Mouse (Mus musculus) neural tube, embryonic 14.5 days (tissue): ENCODE data around the gene Ak5. TPM values are rescaled to one million over a fixed set of nuclear protein-coding genes. Genes with fewer than 3 reads are reported as not detected.
"Not testable (repeated sequence)": the region's sequence is repeated elsewhere in the genome, so short reads cannot be mapped to it uniquely, and the experiment has no call there.

Experiments used
- ATAC-seq: fragments of 200-750 bp; cut with Nextera tagmentation; 2 replicates; pipeline ENCODE4 v1.8.0; 2017; ENCODE audit warnings: low read depth, mild to moderate bottlenecking, moderate TSS enrichment, moderate library complexity
- H3K27ac ChIP-seq: fragments of 300-500 bp; sonication (generic); 2 replicates; pipeline ENCODE4 v1.5.1; 2014; ENCODE audit warnings: low read depth, mild to moderate bottlenecking, control low read depth, low read length, moderate library complexity, mixed read lengths
- H3K27me3 ChIP-seq: fragments of 300-500 bp; sonication (generic); 2 replicates; pipeline ENCODE4 v1.6.1; 2014; ENCODE audit warnings: low read length; ENCODE audit not compliant: control insufficient read depth, insufficient read depth
- H3K36me3 ChIP-seq: fragments of 300-500 bp; sonication (generic); 2 replicates; pipeline ENCODE4 v1.6.1; 2014; ENCODE audit warnings: low read length, mixed read lengths; ENCODE audit not compliant: control insufficient read depth, insufficient read depth
- H3K4me1 ChIP-seq: fragments of 300-500 bp; sonication (generic); 2 replicates; pipeline ENCODE4 v1.6.1; 2014; ENCODE audit warnings: low read length; ENCODE audit not compliant: control insufficient read depth, insufficient read depth
- H3K4me2 ChIP-seq: fragments of 300-500 bp; sonication (generic); 2 replicates; pipeline ENCODE4 v1.6.1; 2014; ENCODE audit warnings: mild to moderate bottlenecking, low read depth, low read length, control low read depth
- H3K4me3 ChIP-seq: fragments of 300-500 bp; sonication (generic); 2 replicates; pipeline ENCODE4 v1.5.1; 2014; ENCODE audit warnings: low read depth, low read length, control low read depth, mixed read lengths
- H3K9ac ChIP-seq: fragments of 300-500 bp; sonication (generic); replicated peaks from 2 replicates; pipeline ENCODE4 v1.6.1; 2014; ENCODE audit warnings: low read depth, mild to moderate bottlenecking, control low read depth, low read length, mixed read lengths
- H3K9me3 ChIP-seq: fragments of 300-500 bp; sonication (generic); 2 replicates; pipeline ENCODE4 v1.6.1; 2016; ENCODE audit warnings: low read length; ENCODE audit not compliant: control insufficient read depth
- WGBS: fragments of 180-500 bp; shearing (Covaris S2); extraction: QIAGEN DNeasy Blood & Tissue Kit; methylation state at CpG from one replicate; pipeline ENCODE4 v1.1.7; 2014; 5-methylcytosine and 5-hydroxymethylcytosine counted together
- polyA plus RNA-seq: library from polyadenylated mRNA; unstranded; fragments of >200 nt; fragmentation: Nextera tagmentation; extraction: Ambion mirVana; gene quantifications from 2 replicates; pipeline ENCODE4 v1.2.1, GENCODE M21; 2014

Gene Ak5
- polyA plus RNA-seq, 1 experiment from 2014 or later = 24.1 TPM

DNA sequence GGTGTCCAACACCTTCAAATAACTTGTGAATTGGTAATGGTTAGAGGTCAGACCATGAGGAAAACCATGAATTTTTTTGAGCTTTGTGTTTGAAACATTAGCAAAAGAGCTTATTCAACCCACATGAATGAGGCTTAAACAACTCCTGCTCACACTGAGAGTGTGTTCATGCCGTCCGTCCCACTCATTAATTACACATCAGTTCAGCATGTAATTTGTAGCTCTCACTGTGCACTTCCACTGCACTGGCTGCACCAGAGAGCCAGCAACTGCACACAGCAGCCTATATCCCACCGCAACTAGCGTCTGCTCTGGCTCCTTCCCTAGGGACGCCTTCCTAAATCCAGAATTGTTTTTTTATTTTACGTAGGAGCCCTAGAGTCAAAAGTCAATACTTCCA is 68.5 kb downstream of the Ak5 start:
- H3K9ac ChIP-seq = no peak overlapping the region

DNA sequence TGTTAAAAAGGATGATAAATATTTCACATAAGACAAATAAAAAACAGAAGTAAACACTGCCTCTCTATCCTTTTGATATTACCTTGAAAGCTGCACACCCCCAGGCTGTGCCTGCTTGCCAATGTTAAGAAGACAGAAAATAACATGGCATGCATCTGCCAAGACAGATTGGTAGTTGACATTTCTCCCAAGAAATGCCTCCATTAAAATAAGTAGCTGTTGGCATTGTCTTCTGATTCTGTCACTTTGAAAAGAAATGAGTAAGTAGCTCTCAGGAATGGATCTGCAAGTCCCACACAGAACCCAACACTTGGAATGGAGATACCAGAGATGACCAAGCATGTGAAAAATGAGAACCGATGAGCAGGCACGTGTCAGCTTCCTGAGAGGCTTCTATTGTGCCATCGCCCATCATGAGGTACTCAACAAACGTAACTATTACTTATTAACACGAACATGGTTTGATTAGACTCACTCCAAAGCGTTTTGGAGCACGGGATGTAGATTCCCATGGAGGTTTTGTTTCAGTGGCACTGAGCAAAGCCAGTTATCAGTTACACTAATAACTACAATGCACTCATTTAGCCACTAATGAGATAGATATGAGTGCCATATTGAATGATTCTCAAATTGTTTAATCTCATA is 71.6 kb downstream of the Ak5 start:
- H3K27ac ChIP-seq = no peak overlapping the region
- WGBS = 87% methylated on average over 7 of the region's 7 CpGs

More for the DNA sequence above, 68.5 kb downstream of the Ak5 start:
- 35% methylated on average over 6 of the region's 6 CpGs for WGBS
- Histone ChIP-seq H3K36me3 (no peaks in the 10 kb centered on the region), H3K27ac (no peak overlapping the region), H3K4me1 (no peaks in the 10 kb centered on the region), H3K9me3 (no peaks in the 10 kb centered on the region), H3K4me2 (no peak overlapping the region), H3K4me3 (no peak overlapping the region), H3K27me3 (no peaks in the 10 kb centered on the region)
- no peak for ATAC-seq

DNA sequence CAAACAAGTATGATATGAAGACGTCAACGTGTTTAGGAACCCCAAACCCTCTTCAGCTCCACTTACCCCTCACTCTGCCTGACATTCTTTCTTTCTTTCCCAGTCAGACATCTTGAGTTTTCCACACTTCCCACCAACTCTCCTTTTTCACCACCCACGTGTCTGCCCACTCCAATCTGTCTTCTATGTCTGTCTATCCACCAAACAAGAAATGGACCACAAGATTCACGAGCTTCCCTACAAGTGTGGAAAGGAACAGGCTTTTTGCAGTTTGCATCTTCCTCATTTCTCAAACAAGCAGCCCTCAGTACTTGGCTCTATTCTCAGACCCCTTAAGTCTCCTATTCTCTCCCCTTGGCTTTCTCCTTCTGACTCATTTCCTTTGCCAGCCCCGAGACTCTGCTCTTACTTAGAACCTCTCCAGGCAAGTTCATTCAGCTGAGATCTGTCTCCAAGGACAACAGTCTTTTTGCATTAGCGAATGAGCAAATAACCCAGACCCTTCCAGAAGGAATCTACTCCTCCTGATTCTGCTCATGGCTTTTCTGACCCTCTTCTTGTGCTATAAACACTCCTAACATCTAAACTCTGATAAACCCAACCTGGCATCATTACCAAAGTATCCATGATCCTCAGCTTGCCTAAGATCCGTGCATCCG is 75.3 kb downstream of the Ak5 start:
- Histone ChIP-seq H3K9ac (no peak overlapping the region), H3K9me3 (no peaks in the 10 kb centered on the region), H3K36me3 (no peaks in the 10 kb centered on the region), H3K27ac (no peak overlapping the region), H3K4me3 (no peak overlapping the region), H3K27me3 (no peaks in the 10 kb centered on the region), H3K4me2 (no peak overlapping the region), H3K4me1 (no peaks in the 10 kb centered on the region)
- ATAC-seq = no peak
- 81% methylated on average over 8 of the region's 8 CpGs for WGBS

More for the DNA sequence above, 71.6 kb downstream of the Ak5 start:
- Histone ChIP-seq H3K27me3 (no peaks in the 10 kb centered on the region), H3K4me3 (no peak overlapping the region), H3K9me3 (no peaks in the 10 kb centered on the region), H3K9ac (no peak overlapping the region), H3K4me2 (no peak overlapping the region), H3K36me3 (no peaks in the 10 kb centered on the region), H3K4me1 (no peaks in the 10 kb centered on the region)
- ATAC-seq = no peak

DNA sequence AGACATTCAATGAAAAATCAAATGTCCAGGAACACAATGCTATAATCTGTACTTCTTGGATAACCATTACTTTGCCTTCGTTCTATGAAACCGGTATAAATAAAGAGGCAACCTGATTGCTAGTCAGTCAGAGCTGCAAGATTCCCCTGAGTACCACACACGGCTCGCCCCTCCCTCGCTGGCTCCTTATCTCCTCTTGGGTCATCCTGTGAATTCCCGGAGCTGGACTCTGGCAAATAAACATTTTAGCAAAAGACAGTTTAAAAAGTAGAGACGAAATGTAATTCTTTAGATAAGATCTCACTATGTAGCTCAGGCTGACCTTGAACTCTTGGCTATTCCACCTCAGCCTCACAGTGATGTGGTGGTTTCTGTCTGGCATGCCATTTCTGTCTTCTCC is 77.7 kb downstream of the Ak5 start:
- no peaks in the 10 kb centered on the region for H3K36me3 ChIP-seq
- H3K9ac ChIP-seq = no peak overlapping the region
- H3K4me3 ChIP-seq = no peak overlapping the region
- no peak overlapping the region for H3K4me2 ChIP-seq
- ATAC-seq = no peak
- H3K9me3 ChIP-seq = no peaks in the 10 kb centered on the region
- H3K4me1 ChIP-seq = no peaks in the 10 kb centered on the region
- 89% methylated on average over 7 of the region's 7 CpGs for WGBS
- H3K27me3 ChIP-seq = no peaks in the 10 kb centered on the region
- no peak overlapping the region for H3K27ac ChIP-seq

DNA sequence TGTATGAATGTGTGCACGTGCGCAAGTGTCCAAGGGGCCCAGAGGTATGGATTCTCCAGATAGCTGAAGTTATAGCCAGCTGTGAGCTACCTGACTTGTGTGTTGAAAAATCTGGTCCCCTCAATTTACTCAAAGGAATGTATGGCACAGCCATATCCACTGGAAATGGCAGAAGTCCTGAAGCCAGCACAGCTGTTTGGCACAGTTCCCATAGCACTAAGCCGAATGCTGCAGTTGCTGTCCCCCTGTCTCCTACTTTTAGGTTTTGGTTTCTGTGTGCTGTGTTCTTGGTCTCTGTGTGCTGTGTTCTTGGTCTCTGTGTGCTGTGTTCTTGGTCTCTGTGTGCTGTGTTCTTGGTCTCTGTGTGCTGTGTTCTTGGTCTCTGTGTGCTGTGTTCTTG is 79.1 kb downstream of the Ak5 start:
- H3K27me3 ChIP-seq = not testable (repeated sequence)

DNA sequence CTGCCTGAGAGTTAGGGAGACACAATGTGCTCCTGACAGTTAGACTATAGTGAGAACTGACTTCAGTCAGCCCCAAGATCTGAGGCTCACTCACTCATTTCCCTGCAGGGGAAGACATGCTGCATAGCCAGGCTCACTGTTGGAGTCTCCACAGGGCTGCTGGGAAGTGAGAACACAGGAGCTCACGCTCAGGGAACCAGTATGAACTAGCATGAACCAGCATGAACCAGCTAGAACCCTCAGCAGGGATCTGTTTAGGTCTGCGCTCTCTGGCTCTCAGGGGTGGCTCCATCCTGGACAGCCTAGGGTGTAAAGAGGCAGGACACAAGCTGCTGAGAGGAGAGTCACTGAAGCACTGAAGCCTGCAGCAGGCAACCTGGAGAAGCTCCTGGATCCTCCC is 81.2 kb downstream of the Ak5 start:
- ATAC-seq = no peak
- Histone ChIP-seq H3K4me1 (no peaks in the 10 kb centered on the region), H3K9me3 (no peaks in the 10 kb centered on the region), H3K4me3 (no peak overlapping the region), H3K9ac (no peak overlapping the region), H3K27me3 (no peaks in the 10 kb centered on the region), H3K27ac (no peak overlapping the region), H3K36me3 (no peaks in the 10 kb centered on the region), H3K4me2 (no peak overlapping the region)
- WGBS = 77% methylated on average over 2 of the region's 2 CpGs

More for the DNA sequence above, 79.1 kb downstream of the Ak5 start:
- not testable (repeated sequence) for H3K9me3 ChIP-seq, H3K36me3 ChIP-seq, H3K4me3 ChIP-seq, H3K9ac ChIP-seq, H3K4me1 ChIP-seq, H3K4me2 ChIP-seq, ATAC-seq, H3K27ac ChIP-seq
- 90% methylated on average over 3 of the region's 3 CpGs for WGBS

DNA sequence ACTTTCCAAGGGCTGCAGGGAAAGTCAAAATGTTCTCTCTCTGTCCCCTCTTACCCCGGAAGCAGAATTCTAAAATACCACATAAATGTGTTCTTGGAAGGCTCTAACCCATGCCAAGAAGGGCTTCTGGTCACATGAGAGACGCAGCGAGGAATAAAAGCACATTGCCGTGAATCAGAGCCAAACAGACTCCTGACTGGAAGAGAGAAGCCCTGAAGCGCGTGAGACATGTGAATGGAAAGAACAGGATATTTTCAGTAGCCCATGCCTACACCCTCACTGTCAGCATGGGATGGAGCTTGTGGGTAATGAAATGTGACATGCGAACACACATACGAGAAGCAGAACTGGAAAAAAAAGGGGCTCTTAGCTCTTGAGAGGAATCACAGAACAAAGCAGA is 82.0 kb downstream of the Ak5 start:
- Histone ChIP-seq H3K4me3 (no peak overlapping the region), H3K27me3 (no peaks in the 10 kb centered on the region), H3K36me3 (no peaks in the 10 kb centered on the region), H3K4me2 (no peak overlapping the region), H3K9me3 (no peaks in the 10 kb centered on the region), H3K9ac (no peak overlapping the region), H3K27ac (no peak overlapping the region), H3K4me1 (no peaks in the 10 kb centered on the region)
- no peak for ATAC-seq
- 84% methylated on average over 8 of the region's 8 CpGs for WGBS

DNA sequence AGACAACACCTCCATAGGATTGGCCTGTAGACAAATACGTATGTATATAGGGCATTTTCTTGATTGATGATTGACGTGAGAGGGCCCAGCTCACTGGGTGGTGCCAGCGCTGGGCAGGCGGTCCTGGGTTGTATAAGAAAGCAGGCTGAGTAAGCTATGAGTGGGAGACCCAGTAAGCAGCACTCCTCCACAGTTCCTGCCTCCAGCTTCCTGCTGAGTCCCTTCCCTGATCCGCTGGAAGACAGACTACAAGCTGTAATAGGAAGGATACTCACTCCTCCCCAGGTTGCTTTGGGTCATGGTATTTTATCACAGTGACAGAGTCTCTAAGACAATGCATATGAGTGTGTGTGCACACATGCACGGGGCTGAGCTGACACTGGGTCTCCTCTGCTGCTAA is 82.6 kb downstream of the Ak5 start:
- H3K9ac ChIP-seq = no peak overlapping the region
- no peak overlapping the region for H3K27ac ChIP-seq
- H3K4me1 ChIP-seq = no peaks in the 10 kb centered on the region
- H3K27me3 ChIP-seq = no peaks in the 10 kb centered on the region
- H3K36me3 ChIP-seq = no peaks in the 10 kb centered on the region
- H3K9me3 ChIP-seq = no peaks in the 10 kb centered on the region
- 79% methylated on average over 6 of the region's 6 CpGs for WGBS
- ATAC-seq = no peak
- no peak overlapping the region for H3K4me3 ChIP-seq
- H3K4me2 ChIP-seq = no peak overlapping the region

DNA sequence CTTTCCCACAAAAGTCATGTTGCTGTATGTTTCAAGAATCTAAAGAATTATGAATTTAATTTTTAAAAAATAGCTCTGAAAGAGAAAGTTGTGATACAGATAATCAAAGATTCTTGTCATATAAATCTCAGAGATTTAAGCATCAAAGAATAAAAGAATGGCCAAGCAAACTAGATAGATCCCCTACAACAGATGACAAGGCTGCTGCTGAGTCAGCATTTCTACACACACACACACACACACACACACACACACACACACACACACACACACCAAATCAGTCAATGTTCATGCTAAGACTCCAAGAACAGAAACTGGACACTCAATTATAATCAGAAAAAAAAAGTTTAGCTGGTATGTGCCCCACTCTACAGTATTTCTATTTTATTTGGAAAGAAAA is 85.1 kb downstream of the Ak5 start:
- no peak overlapping the region for H3K27ac ChIP-seq
- H3K9ac ChIP-seq = no peak overlapping the region
- H3K4me1 ChIP-seq = no peaks in the 10 kb centered on the region
- H3K4me3 ChIP-seq = no peak overlapping the region
- H3K36me3 ChIP-seq = no peaks in the 10 kb centered on the region
- no peak overlapping the region for H3K4me2 ChIP-seq
- no peak for ATAC-seq
- no peaks in the 10 kb centered on the region for H3K9me3 ChIP-seq
- H3K27me3 ChIP-seq = no peaks in the 10 kb centered on the region
